Mouse (Mus musculus) 3134 (cell line): ENCODE results near the gene Cds1.
"Not testable (repeated sequence)": the region's sequence is repeated elsewhere in the genome, so short reads cannot be mapped to it uniquely, and the experiment has no call there.

ENCODE experiments used
- DNase-seq: peaks from one replicate; pipeline ENCODE4 v3.0.0-alpha.2; 2011; ENCODE audit warnings: low spot score; ENCODE audit not compliant: insufficient read length; ENCODE audit errors: extremely low read depth

Cds1 gene

DNA sequence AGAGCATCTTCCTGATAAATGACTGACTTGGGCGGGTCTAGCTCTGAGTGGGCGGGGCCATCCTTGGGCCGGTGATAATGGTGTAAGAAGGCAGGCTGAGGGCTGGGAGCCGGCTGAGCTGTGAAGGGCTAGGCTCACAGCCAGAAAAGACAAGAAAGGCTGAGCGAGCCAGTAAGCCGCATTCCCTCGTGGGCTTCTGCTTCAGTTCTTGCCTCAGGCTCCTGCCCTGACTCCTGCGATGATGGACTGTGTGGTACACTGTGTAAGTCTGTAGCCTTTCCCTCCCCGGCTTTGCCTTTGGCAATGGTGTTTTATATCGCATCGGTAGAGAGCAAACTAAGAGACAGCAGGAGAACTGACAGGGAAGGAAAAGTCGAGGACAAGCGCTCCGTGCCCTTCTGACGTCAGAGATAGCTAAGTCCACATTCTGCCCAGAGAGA lies 61.6 kb downstream of the Cds1 start:
- DNase-seq: no peak

DNA sequence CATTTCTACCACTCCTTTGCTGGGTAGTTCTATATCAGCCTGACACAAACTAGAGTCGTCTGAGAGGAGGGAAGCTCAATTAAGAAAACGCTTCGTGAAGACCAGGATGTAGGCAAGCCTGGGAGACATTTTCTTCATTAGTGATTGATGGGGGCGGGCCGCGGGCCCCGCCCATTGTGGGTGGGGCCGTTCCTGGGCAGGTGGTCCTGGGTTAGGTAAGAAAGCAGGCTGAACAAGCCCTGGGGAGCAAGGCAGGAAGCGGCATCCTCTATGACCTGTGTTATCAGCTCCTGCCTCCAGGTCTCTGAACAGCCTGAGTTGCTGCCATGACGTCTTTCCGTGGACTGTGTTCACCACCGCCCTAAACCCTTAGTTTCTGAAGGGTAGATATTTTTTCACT lies 62.5 kb downstream of the Cds1 start:
- DNase-seq: no peak

DNA sequence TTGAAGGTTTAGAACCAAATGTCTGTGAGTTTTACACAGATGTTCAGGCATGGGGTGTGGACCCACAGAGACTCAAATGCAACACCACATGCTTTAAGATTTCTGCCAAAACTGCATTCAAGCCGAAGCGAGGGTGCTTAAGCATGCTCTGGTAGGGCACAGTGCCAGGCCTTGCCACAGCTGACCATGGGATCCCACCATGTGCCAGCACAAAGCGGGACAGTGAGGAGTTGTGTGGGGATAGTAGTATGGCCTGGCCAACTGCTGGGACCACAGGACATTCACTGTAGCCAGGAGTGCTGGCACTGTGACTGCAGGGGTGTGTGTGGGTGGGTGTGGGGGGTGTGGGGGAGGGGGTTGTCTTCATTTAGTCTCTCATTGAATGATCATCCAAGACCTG lies 64.0 kb downstream of the Cds1 start:
- no peak for DNase-seq

DNA sequence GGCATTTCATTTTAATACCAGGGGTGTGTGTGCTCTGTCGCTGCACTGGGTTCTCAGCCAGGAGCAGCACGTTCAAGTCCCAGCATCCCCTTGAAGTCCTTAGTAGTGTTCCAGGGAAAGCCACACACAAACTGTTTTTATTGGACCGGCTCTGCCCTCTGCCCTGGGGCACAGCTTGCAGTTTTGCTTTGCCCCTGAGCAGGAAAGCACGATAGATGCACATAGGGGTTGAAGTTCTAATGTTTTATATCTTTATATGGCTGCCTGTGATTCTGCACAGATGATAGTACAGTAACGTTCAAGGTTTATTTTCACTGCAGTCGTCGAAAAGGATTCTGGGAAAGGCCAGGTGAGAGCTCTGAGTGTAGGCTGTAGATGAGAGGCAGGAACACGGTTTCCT lies 65.2 kb downstream of the Cds1 start:
- DNase-seq: no peak

DNA sequence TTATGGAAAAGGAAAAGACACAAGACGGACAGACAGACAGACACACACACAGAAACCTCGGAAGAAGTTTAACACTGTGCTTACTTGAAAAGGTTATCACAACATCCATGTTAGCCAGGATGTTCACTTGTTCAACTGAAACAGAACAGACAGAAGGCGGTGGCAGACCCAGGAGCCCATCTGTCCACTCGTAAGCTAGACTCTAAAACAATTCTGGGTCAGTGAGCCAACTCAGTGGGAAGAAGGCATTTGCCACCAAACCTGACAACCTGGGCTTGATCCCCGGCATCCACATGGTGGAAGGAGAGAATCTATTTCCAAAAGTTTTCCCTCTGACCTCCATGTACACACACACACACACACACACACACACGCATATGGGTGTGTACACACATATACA lies 67.1 kb downstream of the Cds1 start:
- DNase-seq: no peak

DNA sequence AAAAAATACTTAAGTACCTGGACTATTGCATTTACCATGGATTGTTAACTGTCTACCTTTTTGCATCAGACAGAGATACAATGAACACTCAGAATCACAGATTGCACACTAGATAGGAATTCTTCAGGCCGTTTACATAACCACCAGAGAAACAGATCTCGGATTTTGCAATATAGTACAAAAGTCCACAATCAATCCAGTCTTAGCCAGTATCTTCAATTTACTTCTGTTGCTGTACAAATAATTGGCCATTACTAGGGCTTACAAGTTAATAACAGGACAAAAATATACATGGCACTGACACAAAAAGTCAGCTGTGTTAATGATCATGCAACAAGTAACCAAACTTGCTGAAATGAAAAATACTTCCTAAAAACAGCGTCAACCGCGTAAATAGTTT lies 68.1 kb downstream of the Cds1 start:
- DNase-seq: no peak

DNA sequence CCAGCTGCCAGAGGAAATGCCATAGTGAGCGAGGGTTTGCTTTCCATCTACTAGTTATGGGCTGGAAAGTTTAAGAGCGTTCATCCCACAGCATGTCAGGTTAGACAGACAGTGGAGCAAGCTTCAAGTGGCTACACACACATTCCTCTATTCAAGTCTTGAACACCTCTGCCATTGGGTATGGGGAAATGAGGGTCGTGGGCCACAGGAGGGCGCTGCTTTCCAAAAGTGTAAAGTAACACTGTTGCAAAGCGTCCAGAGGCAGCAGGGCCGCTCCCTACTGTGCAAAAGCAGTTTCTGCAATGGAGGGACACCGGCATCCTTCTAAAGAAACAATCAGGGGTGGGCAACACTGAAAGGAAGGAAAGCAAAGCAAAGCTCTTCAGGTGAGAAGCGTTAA lies 68.9 kb downstream of the Cds1 start:
- no peak for DNase-seq

DNA sequence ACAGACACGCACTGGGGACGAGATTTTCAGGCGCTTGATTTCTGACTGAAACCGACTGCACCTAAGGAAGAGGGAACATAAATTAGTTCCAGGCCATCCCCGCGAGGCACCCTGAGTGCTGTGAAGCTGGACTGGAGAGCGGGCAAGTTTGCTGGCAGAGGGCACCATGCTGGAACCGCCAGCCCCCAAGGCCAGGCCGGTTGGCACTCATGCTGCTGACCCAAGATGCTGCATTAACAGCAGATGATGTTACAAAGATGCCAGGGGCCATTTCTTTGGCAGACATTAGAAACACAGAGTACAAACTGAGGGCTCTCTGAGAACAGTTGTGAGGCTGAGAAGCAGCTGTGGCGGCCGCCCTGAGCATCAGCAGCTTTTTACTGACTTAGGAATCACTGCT lies 71.3 kb downstream of the Cds1 start:
- DNase-seq: no peak

DNA sequence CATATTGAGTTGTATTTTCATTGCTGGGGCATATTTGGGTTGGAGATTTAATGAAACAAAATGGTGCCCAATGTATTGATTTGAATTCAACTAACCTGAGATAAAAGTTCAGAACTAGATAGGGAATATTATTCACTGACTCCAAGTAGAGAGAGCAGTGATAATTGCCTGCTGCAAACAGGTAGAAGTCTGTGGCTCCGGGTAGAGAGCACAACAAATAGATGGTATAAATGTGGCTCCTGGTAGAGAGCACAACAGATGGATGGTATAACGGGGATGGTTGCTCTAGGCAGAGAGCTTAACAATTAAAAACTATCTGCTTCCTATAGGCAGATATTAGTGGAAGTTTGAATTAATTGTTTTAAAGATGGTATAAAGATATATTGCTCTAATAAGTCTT lies 72.7 kb downstream of the Cds1 start:
- DNase-seq: not testable (repeated sequence)

DNA sequence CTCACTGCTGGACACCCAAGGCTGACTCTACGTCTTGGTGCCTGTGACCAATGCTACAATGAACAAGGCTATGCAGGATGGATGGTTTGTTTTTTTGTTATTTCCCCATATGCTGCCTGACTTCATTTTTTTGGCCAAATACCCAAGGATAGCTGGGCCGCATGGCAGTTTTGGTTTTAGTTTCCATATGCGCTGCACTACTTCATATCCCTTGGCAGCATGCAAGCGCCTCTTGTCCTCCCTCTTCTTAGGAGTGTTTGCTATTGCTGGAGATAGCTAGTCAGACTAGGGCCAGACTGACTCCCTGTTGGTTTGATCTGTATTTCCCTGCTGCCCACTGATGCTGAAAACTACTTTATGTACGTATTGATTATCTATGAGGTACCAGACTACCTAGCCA lies 75.5 kb downstream of the Cds1 start:
- no peak for DNase-seq

DNA sequence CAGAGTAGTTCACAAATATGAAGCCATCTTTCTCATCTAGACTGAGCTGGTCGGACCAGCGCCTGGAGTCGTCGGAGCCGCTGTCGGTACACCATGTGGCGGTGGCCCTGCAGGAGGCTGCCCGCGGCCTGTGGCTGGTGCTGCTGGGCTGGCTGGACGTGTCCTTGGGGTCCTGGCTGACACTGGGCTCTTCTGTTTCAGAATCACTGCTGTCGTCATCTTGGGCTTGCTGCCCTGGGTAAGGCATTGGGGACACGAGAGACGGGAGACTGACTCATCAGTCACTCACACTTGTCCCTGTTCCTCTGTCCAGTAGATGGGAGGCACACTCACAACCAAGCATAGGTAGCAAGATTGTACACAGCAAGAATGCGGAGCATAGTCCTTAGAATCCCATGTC lies 80.1 kb downstream of the Cds1 start:
- no peak for DNase-seq

DNA sequence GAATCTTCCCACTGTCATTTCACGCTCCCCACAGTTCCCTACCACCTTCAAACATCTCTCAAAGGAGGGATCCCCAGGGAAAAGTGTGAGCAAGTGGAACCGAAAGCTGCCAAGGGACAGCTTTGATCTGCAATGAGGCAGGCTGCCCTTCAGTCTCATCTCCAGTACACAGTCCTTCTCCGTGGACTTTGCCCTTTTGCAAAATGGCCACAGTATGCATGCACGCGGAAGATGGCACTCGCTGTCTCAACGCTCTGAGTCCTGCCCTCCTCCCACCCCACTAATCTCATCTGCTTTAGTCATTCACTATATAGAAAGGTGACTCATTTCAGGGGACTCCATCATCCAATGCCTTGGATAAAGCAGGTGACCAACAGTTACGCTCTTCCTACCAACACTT lies 81.0 kb downstream of the Cds1 start:
- no peak for DNase-seq

DNA sequence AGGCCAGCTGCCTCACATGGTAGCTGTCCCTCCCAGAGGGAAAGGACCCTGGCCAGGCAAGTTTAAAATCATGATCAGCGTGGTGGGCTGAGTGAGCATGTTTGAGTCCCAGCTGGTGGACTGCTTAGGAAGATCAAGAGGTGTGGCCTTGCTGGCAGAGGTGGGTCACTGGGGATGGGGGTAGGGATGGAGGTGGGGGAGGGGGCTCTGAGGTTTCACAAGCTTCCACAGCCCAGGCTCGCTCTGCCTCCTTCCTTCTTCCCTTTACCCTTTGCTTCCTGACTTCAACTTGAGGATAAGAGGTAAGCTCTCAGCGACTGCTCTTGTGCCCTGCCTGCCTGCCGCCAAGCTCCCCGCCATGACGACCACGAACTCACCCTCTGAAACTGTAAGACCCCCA lies 82.4 kb downstream of the Cds1 start:
- DNase-seq: no peak

DNA sequence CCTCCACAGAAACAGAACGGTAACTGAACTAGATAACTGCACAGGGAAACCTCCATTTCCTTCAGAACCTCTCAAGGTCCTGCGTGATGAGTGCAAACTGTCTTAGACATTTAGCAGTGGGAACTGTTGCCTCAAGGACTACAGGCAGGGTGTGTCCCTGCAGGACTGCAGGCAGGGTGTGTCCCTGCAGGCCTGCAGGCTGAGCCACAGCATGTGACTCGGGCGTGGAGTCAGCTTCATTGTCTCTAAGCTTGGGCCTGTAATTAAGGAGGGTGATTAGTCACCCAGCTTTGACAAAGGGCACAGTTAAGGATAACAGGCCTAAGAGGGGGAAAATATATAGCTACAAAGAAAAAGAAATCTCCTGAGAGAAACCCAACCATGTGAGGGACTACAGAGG lies 82.8 kb downstream of the Cds1 start:
- DNase-seq: no peak

DNA sequence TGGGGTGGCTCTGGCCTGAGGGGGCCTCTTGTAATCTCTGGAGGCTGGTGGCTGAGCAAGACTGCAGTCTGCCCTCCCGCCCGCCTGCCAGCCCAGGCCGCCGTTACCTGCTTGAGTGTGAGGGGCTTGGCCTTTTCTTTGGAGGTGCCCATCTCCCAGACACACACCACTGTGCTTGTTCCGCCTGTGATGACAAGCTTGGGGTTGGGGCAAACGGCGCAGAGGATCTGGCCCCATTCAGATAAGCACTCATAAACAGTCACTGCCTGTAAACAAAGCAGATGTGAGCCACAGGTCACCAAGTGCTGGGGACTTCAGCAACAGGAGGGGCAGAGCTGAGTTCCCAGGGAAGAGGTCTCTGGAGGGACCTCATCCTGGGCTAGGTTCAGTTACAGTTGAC lies 86.2 kb downstream of the Cds1 start:
- no peak for DNase-seq

DNA sequence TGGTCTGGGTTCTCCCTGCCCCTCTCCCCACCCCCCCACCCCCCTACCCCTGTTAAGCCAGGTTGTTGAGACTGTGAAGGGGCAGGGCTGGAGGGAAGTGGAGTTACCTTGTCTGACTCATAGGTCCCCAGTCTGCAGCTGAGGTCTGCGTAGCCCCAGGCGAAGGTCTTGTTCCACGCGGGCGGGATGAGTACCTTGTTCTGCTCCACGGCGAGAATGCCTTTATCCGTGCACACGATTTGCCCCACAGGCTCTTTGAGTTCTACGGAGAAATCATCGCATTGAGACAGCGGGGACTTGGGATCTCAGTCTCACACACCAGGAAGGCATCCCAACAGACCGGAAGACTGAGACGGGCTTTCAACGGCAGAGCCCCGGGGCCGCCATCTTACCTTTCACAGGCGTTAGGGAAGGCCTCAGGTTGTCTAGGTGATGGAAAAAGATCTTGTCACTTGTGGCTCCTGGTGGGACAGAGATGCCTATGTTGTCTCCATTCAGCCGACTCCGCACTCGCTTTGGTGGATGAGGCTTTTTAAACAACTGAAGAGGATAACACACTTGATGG lies 87.3 kb downstream of the Cds1 start:
- DNase-seq: no peak

DNA sequence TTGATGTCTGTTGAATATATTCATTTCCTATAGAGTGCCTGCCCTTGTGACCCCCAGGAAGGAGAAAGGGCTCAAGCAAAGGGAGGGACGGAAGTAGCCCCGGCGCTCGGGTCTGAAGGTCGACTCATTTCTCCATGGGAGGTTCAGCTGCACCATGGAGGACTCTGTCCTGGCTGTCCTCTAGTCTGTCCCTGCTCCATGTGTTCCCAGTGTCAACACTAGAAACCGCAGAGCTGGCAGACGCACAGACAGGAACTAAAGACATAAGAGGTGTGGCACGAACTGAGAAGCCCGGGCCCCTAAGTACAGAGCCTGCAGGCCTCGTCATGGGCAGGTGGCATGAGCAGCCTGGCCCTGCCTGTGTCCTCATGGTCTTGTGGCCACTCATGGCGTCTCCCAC lies 89.2 kb downstream of the Cds1 start:
- no peak for DNase-seq

DNA sequence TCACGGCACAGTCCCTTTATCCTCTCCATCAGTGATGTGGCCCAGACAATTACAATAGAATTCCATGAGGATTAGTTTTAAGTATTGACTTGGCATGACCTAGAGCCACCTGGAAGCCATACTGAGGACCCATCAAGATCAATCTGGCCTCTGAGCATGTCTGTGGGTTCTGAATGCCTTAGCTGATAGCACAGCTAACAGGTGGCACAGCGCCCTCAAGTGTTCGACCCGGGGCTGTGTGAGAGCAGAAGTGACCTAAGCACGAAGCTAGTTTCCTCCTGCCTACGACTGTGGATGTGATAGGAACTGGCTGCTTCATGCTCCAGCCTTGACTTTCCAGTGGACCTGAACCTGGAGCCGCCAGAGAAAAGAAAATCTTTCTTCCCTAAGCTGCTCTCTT lies 89.7 kb downstream of the Cds1 start:
- DNase-seq: no peak

DNA sequence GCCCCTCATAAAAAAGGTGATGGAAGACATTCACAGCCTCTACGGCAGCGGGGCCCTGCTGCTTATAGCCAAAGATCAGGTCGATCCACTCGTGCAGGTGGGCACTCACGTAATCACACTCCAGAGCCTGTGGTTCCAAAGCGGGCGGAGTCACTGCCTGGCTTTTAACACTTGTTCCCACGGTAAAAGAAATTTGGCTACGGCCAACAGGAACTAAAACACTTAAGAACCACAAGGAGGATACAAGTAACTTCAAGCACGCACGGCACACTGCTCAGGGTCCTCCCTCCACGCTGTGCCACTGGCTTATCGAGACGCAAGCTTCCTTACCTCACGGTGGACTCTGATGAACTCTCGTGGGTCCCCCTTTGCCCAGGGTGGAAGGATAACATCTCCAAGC lies 90.5 kb downstream of the Cds1 start:
- no peak for DNase-seq

DNA sequence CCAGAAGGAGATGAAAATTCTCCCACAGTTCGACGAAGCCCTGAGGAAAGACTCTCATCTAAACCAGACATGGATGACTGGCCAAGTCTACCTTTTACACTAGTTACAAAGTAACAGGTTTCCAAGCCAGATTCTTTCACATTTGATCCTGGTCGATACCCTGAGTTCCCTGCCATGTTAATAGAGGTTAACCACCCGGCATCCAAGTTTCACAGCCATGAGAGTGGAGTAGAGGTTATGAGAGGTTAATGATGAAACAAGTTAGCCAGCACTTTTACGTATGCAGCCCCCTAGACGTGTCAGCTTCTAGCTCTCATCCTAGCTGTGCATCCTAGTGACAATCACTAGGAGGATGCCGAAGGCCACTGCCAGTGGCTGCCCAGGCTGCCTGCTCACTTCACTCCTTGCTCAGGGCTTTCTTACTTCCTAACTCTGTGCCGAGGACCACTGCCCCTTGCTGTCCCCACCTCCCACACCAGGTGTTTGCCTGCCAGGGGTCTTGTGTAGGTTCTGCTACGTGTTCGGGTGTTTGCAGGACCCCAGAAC lies 94.0 kb downstream of the Cds1 start:
- no peak for DNase-seq

DNA sequence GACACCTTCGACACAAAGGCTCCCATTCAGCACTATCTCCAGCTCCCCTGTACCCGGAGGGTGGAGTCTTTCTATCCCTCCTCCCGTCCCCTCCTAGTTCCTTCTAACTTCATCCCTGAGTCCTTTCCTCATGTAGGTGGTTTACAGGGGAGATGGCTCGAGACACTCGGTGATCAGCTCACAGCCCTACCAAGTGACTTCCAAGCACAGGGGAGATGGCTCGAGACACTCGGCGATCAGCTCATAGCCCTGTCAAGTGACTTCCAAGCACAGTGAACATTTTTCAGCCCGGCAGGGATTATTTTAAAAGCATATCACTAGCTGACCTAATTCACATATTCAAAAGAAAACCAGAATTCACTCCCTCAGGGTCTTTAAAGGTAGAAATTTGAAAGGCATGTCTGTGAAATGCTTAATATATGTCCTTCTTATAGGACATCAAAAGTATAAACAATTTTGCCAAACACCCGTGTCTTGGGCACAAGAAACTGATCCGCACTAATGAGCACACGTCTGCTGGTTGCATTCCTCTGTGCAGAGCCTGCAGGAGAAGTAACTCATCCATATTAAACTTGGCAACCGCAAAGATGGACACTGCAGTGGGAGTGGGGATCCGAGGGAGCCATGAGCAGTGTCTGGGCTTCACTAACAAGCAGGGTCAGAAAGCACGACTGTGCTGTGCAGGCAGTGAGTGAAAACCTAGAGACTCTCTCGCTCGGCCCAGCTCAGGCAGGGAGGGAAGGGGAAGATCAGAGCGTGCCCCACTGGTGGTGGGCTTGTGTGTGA lies 97.0 kb downstream of the Cds1 start:
- DNase-seq: no peak

DNA sequence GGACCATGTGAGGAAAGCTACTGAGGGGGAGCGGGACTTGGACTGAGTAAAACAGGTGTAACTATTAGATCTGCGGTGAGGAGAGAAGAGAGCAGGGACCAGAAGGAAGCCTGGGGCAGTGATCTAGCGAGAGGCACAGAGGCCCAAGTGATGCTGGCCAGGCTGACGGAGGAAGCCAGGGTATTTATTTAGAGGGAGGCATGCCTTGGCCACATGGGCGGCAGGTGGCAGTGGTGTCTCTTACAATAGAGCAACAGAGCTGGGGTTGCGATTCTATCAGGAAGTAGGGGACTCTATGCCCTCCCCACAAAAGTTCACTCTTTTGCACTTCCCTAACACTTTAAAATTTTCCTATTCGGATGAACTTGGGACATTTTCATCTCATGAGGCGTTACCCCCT lies 97.7 kb downstream of the Cds1 start:
- no peak for DNase-seq

DNA sequence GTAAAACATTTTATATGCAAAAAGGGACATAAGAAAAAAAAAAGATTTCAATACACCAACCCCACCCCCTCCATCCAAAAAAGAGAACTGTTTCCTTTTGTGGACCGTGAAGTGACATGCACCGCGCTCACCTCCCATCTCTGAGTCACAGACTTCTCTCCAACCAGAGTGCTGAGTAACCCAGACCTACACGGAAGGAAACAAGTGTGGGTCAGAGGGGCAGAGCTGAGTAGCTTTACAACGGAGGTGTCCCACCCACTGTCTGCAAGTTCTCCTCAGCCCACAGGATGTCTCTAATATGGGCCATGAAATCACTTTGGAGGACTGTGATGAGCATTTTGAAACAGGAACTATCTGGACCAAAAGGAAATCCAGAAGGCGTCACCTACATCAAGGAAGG lies 99.0 kb downstream of the Cds1 start:
- no peak for DNase-seq
